Mouse (Mus musculus): ENCODE results near the gene Vmn1r119. TPM values are rescaled to one million over a fixed set of nuclear protein-coding genes. Genes with fewer than 3 reads are reported as not detected.
"Not testable (repeated sequence)": the region's sequence is repeated elsewhere in the genome, so short reads cannot be mapped to it uniquely, and the experiment has no call there.

Vmn1r119 gene
- polyA plus RNA-seq (2016; fragmentation: Nextera tagmentation; extraction: Ambion mirVana): not detected in 2 replicates

GRCm38 (mm10) chr7:21012355-21012754, at the start of gene Vmn1r119:
TSS of gene Vmn1r119 (minus strand) at chr7:21012455.
- H3K4me1 ChIP-seq; H3K9me3 ChIP-seq; H3K27ac ChIP-seq; H3K4me2 ChIP-seq (replicated peaks); H3K9ac ChIP-seq; ATAC-seq (ENCODE audit: low FRiP score, low read depth); H3K36me3 ChIP-seq; H3K27me3 ChIP-seq (replicated peaks); H3K4me3 ChIP-seq: not testable (repeated sequence)
- no CpG with 5 or more reads among the region's 2 CpGs for WGBS

GRCm38 (mm10) chr7:21053684-21054083, 41.4 kb upstream of the Vmn1r119 start, which contains the start of gene Vmn1r120:
TSS of gene Vmn1r120 (minus strand) at chr7:21053784.
- not testable (repeated sequence) for H3K36me3 ChIP-seq; H3K9me3 ChIP-seq; H3K27me3 ChIP-seq (replicated peaks); H3K4me3 ChIP-seq; H3K27ac ChIP-seq; H3K4me2 ChIP-seq (replicated peaks); H3K9ac ChIP-seq; ATAC-seq (ENCODE audit: low FRiP score, low read depth); H3K4me1 ChIP-seq
- 90% methylated on average over 1 of the region's 1 CpGs for WGBS

Other genes with a start within 250 kb of the Vmn1r119 start
- gene Vmn1r112, start 241.3 kb downstream of the Vmn1r119 start, polyA plus RNA-seq (2016; fragmentation: Nextera tagmentation; extraction: Ambion mirVana): not detected in 2 replicates
- not detected in 2 replicates for gene Vmn1r113, start 225.2 kb downstream of the Vmn1r119 start, polyA plus RNA-seq (2016; fragmentation: Nextera tagmentation; extraction: Ambion mirVana)
- gene Vmn1r114, start 200.3 kb downstream of the Vmn1r119 start, polyA plus RNA-seq (2016; fragmentation: Nextera tagmentation; extraction: Ambion mirVana): not detected in 2 replicates
- gene Vmn1r115, start 167.5 kb downstream of the Vmn1r119 start, polyA plus RNA-seq (2016; fragmentation: Nextera tagmentation; extraction: Ambion mirVana): not detected in 2 replicates
- gene Vmn1r116, start 140.2 kb downstream of the Vmn1r119 start, polyA plus RNA-seq (2016; fragmentation: Nextera tagmentation; extraction: Ambion mirVana): not detected in 2 replicates
- gene Vmn1r117, start 128.3 kb downstream of the Vmn1r119 start, polyA plus RNA-seq (2016; fragmentation: Nextera tagmentation; extraction: Ambion mirVana): not detected in 2 replicates
- not detected in 2 replicates for gene Vmn1r118, start 100.1 kb downstream of the Vmn1r119 start, polyA plus RNA-seq (2016; fragmentation: Nextera tagmentation; extraction: Ambion mirVana)
- not detected in 2 replicates for gene Vmn1r120, start 41.3 kb upstream of the Vmn1r119 start, polyA plus RNA-seq (2016; fragmentation: Nextera tagmentation; extraction: Ambion mirVana)
- not detected in 2 replicates for gene Vmn1r121, start 86.1 kb upstream of the Vmn1r119 start, polyA plus RNA-seq (2016; fragmentation: Nextera tagmentation; extraction: Ambion mirVana)
- not detected in 2 replicates for gene Vmn1r122, start 121.7 kb upstream of the Vmn1r119 start, polyA plus RNA-seq (2016; fragmentation: Nextera tagmentation; extraction: Ambion mirVana)
- not detected in 2 replicates for gene Vmn1r123, start 149.7 kb upstream of the Vmn1r119 start, polyA plus RNA-seq (2016; fragmentation: Nextera tagmentation; extraction: Ambion mirVana)
- gene Gm5157, start 178.0 kb upstream of the Vmn1r119 start, polyA plus RNA-seq (2016; fragmentation: Nextera tagmentation; extraction: Ambion mirVana): not detected in 2 replicates
- gene Vmn1r124, start 248.2 kb upstream of the Vmn1r119 start, polyA plus RNA-seq (2016; fragmentation: Nextera tagmentation; extraction: Ambion mirVana): not detected in 2 replicates

Measured in neural tube, embryonic 12.5 days (tissue).